Mouse (Mus musculus) testis, postnatal 10 days (tissue): ENCODE measurements at regions not wholly inside any gene's neighbourhood (a gene's known extent, or its start where the extent isn't known, plus 50 kb on each side); places are given as distances from the start of the nearest gene placed in this dataset.

ENCODE experiments used
- DNase-seq: peaks from one replicate; pipeline ENCODE4 v3.0.0; 2021; ENCODE audit warnings: low spot score

GRCm38 (mm10) chr2:70914372-70914771, 88.8 kb upstream of the Tlk1 start:
- no peak for DNase-seq

GRCm38 (mm10) chr2:70909401-70909800, 83.9 kb upstream of the Tlk1 start:
- DNase-seq: no peak

DNA sequence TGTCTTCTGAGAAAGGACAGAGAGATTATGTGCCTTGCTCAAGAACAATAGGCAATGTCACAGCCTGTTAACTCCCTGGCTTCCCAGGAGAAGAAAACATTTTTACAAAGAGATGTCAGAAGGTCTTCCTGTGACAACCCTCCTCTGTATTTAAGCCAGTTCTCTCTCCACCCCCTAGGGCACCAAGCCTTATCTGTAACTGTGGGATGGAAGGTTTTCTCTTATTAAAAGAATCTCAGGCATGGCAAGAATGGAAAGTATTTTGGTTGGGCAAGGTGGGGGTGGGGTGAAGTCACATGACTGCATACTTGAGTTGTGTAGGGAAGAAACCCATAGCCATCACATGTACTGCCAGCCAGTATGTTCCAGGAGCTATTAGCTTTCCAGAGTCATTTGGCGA, 83.1 kb upstream of the Tlk1 start:
- DNase-seq: peak; percentile 34

GRCm38 (mm10) chr2:70906216-70906615, 80.7 kb upstream of the Tlk1 start:
- DNase-seq: peak; percentile 1

DNA sequence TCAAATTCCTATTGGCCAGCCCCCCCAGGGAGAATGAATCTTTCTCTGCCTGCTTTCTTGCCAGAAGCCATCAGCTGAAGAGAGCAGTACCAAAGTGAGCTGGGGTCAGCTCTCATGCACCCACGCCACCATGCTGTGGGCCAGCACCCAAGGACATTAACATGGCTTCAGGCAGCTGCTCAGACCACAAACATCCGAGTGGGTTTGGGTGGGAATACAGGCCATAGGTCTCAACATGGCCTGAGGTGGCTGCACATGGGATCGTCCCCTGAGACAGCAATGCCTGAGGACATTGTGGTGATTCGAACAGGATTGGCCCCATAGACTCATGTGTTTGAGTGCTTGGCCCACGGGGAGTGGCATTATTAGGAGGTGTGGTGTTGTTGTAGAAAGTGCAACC, 78.9 kb upstream of the Tlk1 start:
- peak; percentile 26 for DNase-seq

DNA sequence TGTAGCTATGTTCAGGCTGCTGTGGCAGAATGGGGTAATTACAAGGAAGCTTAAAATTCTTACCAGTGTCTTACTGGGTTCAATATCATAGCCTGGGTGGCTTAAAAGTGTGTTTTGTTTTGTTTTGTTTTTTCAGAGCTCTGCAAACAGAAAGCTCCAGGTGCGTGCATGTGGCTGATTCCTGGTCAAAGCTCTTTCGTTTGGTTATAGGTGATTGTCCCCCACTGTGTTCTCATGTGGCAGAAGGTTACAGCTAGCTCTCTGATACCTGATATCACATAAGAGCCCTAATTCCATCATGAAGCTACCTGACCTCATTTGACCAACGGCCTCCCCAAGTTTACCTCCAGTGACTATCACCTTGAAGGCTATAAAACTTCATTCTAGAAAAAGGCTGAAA, 76.7 kb upstream of the Tlk1 start:
- DNase-seq: peak; percentile 6

DNA sequence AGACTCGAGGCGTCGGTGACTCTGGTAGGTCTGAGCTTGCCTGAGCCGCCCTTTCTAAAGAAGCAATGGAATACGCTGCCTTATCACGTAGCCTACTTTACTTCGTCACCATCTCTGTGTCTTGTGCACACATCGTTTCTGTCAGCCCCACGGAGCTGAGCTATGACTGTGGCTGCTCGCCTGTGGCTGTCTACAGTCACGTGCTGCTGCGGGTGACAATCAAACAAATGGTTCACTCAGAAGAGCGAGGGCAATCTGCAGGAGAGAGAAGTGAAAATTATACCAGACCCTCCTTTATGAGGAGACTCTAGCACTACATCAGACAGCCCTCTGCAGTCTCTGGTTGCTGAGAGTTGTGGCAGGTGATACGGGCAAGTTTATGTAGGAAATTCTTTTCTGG, 76.0 kb upstream of the Tlk1 start:
- peak; percentile 27 for DNase-seq

DNA sequence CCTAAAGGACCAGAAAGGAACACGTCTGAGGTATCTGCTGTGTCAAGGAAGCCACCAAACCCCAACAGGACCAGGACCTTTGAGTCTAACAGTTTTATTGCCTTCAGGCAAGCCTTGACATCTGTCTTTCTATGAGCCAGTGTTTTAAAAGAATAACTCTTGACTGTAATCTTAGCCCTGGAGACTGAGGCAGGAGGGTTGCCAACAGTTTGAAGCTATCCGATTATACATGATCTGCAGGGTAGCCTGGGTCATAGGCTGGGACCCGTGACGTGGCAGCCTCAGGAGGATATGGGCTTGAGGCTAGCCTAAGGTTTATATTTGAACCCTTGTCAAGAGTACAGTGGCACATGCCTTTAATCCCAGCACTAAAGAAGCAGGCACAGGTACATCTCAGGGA, 73.5 kb upstream of the Tlk1 start:
- no peak for DNase-seq

DNA sequence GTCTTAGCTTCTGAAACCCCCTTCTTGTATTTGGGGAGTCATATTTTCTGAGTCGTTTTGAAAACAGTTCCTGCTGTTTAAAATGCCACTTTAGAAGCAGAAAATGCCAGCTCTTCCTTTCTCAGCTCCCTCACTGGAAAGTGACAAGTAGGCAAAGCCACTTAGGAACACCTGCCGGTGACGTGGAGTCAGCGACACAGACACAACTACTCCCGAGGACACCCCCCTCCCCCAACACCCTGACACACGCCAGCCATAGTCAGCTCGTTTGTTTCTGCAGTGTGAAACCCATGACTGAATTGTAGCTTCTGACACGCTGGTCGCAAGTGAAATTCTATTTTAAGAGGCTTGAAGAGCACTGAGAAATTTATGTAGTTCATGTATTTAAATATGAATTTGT, 72.9 kb upstream of the Tlk1 start:
- peak; percentile 30 for DNase-seq

DNA sequence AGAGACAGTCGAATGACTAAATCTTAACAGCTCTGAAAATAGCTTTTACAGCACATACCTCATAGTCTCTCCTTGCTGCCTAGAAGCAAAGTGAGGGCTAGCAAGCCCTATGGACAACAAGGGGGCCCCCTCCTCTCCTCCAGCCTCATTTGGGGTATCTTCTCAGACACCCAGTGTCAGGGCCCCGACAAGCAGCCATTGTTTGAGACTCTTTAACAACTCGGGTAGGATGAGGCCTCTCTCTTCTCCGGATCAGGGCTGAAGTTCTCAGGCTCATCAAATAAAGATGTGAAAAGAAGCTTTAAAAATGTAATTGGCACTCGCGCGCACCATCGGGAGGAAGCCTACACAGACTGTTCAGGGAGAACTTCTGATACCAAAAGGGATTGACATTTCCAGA, 71.8 kb upstream of the Tlk1 start:
- DNase-seq: peak; percentile 30

GRCm38 (mm10) chr2:70889522-70890100, 64.1 kb upstream of the Tlk1 start:
- no peak for DNase-seq

- DNase-seq: no peak
Measured at GRCm38 (mm10) chr2:70888840-70889469, 63.4 kb upstream of the Tlk1 start.

DNA sequence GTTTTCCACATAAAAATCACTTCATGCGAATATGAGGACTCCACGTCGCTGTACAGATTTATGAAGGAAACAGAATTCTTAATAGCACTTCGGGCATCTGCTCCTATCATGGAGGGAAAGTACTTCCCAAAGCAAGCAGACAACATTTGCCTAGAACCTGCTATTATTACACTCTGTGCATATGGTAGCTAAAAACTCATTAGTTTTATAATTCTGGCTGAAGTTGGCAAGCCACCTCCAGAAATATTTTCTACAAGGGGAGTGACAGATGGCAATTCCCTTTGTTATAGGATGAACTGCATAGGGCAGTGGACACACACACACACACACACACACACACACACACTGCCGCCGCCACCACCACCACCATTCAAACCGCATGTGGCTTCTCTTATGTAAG, 61.3 kb upstream of the Tlk1 start:
- no peak for DNase-seq

DNA sequence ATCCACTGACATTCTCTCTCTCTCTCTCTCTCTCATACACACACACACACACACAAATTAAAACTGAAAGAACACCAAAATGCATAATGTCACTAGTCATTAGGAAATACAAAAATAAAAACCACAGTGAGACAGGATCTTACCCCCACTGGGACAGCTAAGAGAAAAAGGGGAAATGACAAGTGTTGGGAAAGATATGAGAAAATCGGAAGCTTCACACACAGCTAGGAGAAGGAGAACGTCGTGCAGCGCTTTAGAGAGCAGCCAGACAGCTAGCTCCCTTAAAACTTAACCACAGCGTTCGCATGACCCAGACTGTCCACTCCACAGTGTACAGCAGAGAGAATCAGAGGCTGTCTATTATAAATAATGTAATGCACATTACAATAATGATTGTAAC, 60.1 kb upstream of the Tlk1 start:
- no peak for DNase-seq

- DNase-seq: no peak
Measured at GRCm38 (mm10) chr2:70877333-70878080, 52.0 kb upstream of the Tlk1 start.

- no peak for DNase-seq
Measured at GRCm38 (mm10) chr2:70876251-70876650, 50.7 kb upstream of the Tlk1 start.
